In genomic region chr16:33885671-33886328, GRCm38 (mm10) we compare ENCODE assay signal across 14 mouse cellular contexts. TPM values are rescaled to one million over a fixed set of nuclear protein-coding genes. Genes with fewer than 3 reads are reported as not detected.
DNase-seq lines count a peak whose midpoint lies in the region; ATAC-seq lines count a peak whose summit lies in the region.
"Had no signal": no experiment of that assay in that cellular context is flagged by ENCODE, and none has a peak within 500 bp of the region (broad histone marks: within the 10 kb centered on the region; RNA-seq: fewer than 3 reads in every experiment).

No protein-coding gene starts in this region.

- peak; percentile 83 for DNase-seq in 3T3-L1 (ENCODE audit: low read depth, low spot score)
- DNase-seq in A20 (ENCODE audit: low read depth, low spot score): peak; percentile 29
- DNase-seq in embryonic facial prominence, embryonic 10.5 days (ENCODE audit: low spot score): no peak
- DNase-seq in kidney, postnatal 25 days: peak; percentile 60 to 81
- no peak for DNase-seq in layer of hippocampus, postnatal 25 days (ENCODE audit: extremely low spot score in 1 of 2, low spot score in 1 of 2)
- no peak for DNase-seq in thymus, postnatal 0 days (ENCODE audit: low spot score)
- DNase-seq: cerebellum, postnatal 14 days; gastrocnemius, postnatal 36 days; heart, postnatal 4 days; liver, embryonic 13.5 days; right cerebral cortex, postnatal 25 days had no signal

- H3K4me1 ChIP-seq in embryonic facial prominence, embryonic 10.5 days: peaks cover 84% of the 10 kb centered on the region

- ATAC-seq in CD4-positive, CD25-positive, alpha-beta regulatory T cell, adult 4 months: no peak
- ATAC-seq in cerebellum, adult (ENCODE audit: insufficient number of reproducible peaks, low FRiP score, low TSS enrichment): no peak
- ATAC-seq: forebrain, embryonic 13.5 days had no signal

- no peak overlapping the region for H3K4me3 ChIP-seq in embryonic facial prominence, embryonic 10.5 days
- H3K4me3 ChIP-seq: forebrain, embryonic 13.5 days; liver, embryonic 13.5 days had no signal

- 95% methylated on average over 14 of the region's 14 CpGs for WGBS in embryonic facial prominence, embryonic 10.5 days

- no peaks in the 10 kb centered on the region for H3K27me3 ChIP-seq in embryonic facial prominence, embryonic 10.5 days (replicated peaks; ENCODE audit: low read depth, poor library complexity, severe bottlenecking)
- H3K27me3 ChIP-seq: forebrain, embryonic 13.5 days; liver, embryonic 13.5 days had no signal

- peaks cover 21% of the 10 kb centered on the region for H3K36me3 ChIP-seq in embryonic facial prominence, embryonic 10.5 days (replicated peaks)
- H3K36me3 ChIP-seq: liver, embryonic 13.5 days had no signal

- H3K9me3 ChIP-seq in embryonic facial prominence, embryonic 10.5 days: no peaks in the 10 kb centered on the region
- H3K9me3 ChIP-seq: forebrain, embryonic 13.5 days; liver, embryonic 13.5 days had no signal

- peak overlapping the region; percentile 49; the same call in 1 of the 2 replicates for H3K27ac ChIP-seq in embryonic facial prominence, embryonic 10.5 days (replicated peaks)
- H3K27ac ChIP-seq: forebrain, embryonic 13.5 days; liver, embryonic 13.5 days had no signal

RNA-seq across cellular contexts. Expression of gene Itgb5, which starts 56.3 kb away (rescaled TPM):
- polyA plus RNA-seq in embryonic facial prominence, embryonic 10.5 days (2016; fragmentation: Nextera tagmentation; extraction: Ambion mirVana): 62.1 and 64.1 TPM in 2 replicates
- total RNA-seq in layer of hippocampus, postnatal 25 days (2021): 10 to 100 TPM; 38.7 to 42.3 TPM
- polyA plus RNA-seq in CD4-positive, CD25-positive, alpha-beta regulatory T cell, adult 4 months (2017; shearing (Covaris generic)): 1 to 10 TPM in 1 of 2 experiments, under 1 TPM in 1; 0.47 to 1.2 TPM
- 5.1 and 5.5 TPM in 2 replicates for polyA plus RNA-seq in thymus, postnatal 0 days (2015; fragmentation: Nextera tagmentation; extraction: Ambion mirVana)

Comparison
In these comparisons a context has a peak if more than half of its experiments do, and no peak if none do; other contexts are left out.
1. DNase-seq: peak in 3T3-L1 (single experiment), A20 (single experiment) and kidney, postnatal 25 days (2 of 2); none in embryonic facial prominence, embryonic 10.5 days (single experiment), layer of hippocampus, postnatal 25 days (0 of 2) and thymus, postnatal 0 days (single experiment).